In the genomic region with DNA sequence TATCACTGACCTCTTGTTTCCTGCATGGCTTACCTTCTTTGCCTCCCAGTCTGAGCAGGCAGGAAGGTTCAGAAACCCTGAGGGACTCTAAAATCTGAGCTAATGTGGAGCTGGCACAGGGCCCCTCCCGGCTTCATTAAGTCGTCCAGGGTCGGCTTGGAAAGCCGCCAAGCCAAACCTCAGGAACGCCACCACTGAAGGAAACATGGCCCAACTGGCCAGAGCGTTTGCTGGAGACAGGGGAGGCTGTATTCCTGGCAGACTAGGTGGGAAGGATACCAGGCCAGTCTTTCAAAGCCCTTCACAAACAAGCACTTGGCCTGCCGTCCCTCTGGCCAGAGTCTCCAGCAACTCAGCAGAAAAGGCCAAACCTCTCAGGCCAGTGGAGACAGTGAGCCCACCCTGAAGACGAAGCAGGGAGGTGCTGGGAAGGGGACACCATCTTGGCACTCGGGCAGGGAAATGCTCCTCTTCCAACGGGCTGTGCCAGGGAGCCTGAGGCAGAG, we compare ENCODE assay signal across 8 mouse cellular contexts. TPM values are rescaled to one million over a fixed set of nuclear protein-coding genes. Genes with fewer than 3 reads are reported as not detected.
DNase-seq lines count a peak whose midpoint lies in the region; ATAC-seq and TF ChIP-seq lines count a peak whose summit lies in the region.

No protein-coding gene starts in this region.

- H3K36me3 ChIP-seq in kidney, embryonic 14.5 days (ENCODE audit: control insufficient read depth, insufficient read depth, low read length), result no peaks in the 10 kb centered on the region
- no peaks in the 10 kb centered on the region for H3K36me3 ChIP-seq in kidney, postnatal 0 days (ENCODE audit: insufficient read depth, low read length)

- no peak overlapping the region for H3K4me2 ChIP-seq in kidney, embryonic 14.5 days (replicated peaks; ENCODE audit: low read depth, low read length)
- H3K4me2 ChIP-seq in kidney, postnatal 0 days (ENCODE audit: low read length), result no peak overlapping the region

- H3K9ac ChIP-seq in kidney, embryonic 14.5 days (ENCODE audit: low read depth, low read length), result no peak overlapping the region
- H3K9ac ChIP-seq in kidney, postnatal 0 days (ENCODE audit: low read depth, low read length), result no peak overlapping the region

- no peak overlapping the region for H3K27ac ChIP-seq in kidney, embryonic 14.5 days (ENCODE audit: low read depth, low read length)
- H3K27ac ChIP-seq in kidney, postnatal 0 days, result no peak overlapping the region

- no peak for TF ChIP-seq CTCF in kidney, postnatal 0 days (IDR thresholded peaks at IDR 0.05; ENCODE audit: low read depth)

- ATAC-seq in kidney, embryonic 14.5 days (ENCODE audit: low FRiP score, low TSS enrichment), result no peak
- ATAC-seq in kidney, postnatal 0 days (replicated peaks; ENCODE audit: low FRiP score, low read depth), result no peak

- 51% methylated on average over 10 of the region's 10 CpGs for WGBS in kidney, embryonic 14.5 days
- 38% methylated on average over 10 of the region's 10 CpGs for WGBS in kidney, postnatal 0 days

- no peaks in the 10 kb centered on the region for H3K4me1 ChIP-seq in kidney, embryonic 14.5 days (ENCODE audit: control insufficient read depth, insufficient read depth, low read length)
- H3K4me1 ChIP-seq in kidney, postnatal 0 days (replicated peaks; ENCODE audit: insufficient read depth, low read length), result no peaks in the 10 kb centered on the region; the same call in 1 of the 2 replicates

- DNase-seq in kidney, adult 11 months, result peak; percentile 30
- peak; percentile 72 for DNase-seq in 3T3-L1 (ENCODE audit: low read depth, low spot score)
- DNase-seq in adrenal gland, postnatal 14 days, result peak; percentile 66
- peak; percentile 49 for DNase-seq in kidney, postnatal 0 days (ENCODE audit: low spot score)
- no peak for DNase-seq in B cell, adult 2 months
- DNase-seq in natural killer cell, adult 2 months (ENCODE audit: low spot score in 2 of 2), result no peak
- no peak for DNase-seq in spleen, adult 12 weeks (ENCODE audit: low spot score)

- H3K27me3 ChIP-seq in kidney, embryonic 14.5 days (ENCODE audit: control insufficient read depth, insufficient read depth, low read length), result no peaks in the 10 kb centered on the region
- H3K27me3 ChIP-seq in kidney, postnatal 0 days (ENCODE audit: insufficient read depth, low read length), result no peaks in the 10 kb centered on the region

- no peaks in the 10 kb centered on the region for H3K9me3 ChIP-seq in kidney, embryonic 14.5 days (ENCODE audit: control insufficient read depth, low read length)
- H3K9me3 ChIP-seq in kidney, postnatal 0 days (replicated peaks; ENCODE audit: low read length), result no peaks in the 10 kb centered on the region

- H3K4me3 ChIP-seq in kidney, embryonic 14.5 days (ENCODE audit: low read length), result no peak overlapping the region
- no peak overlapping the region for H3K4me3 ChIP-seq in kidney, postnatal 0 days (replicated peaks; ENCODE audit: low read depth, low read length)

RNA-seq across cellular contexts. Expression of a gene that starts 27.4 kb away (rescaled TPM):
- polyA plus RNA-seq in kidney, embryonic 14.5 days (2014; fragmentation: Nextera tagmentation; extraction: Ambion mirVana), result 1.5 and 1.7 TPM in 2 replicates
- total RNA-seq in adrenal gland, postnatal 14 days (2021), result 16.4 and 22.1 TPM in 2 replicates
- 1.3 and 1.4 TPM in 2 replicates for polyA plus RNA-seq in kidney, postnatal 0 days (2015; fragmentation: Nextera tagmentation; extraction: Ambion mirVana)

Comparison
In these comparisons a context has a peak if more than half of its experiments do, and no peak if none do; other contexts are left out.
1. DNase-seq: peak in kidney, adult 11 months (single experiment), 3T3-L1 (single experiment), adrenal gland, postnatal 14 days (single experiment) and kidney, postnatal 0 days (single experiment); none in B cell, adult 2 months (0 of 2), natural killer cell, adult 2 months (0 of 2) and spleen, adult 12 weeks (single experiment).